Mouse (Mus musculus): ENCODE data around the gene Hjurp. TPM values are rescaled to one million over a fixed set of nuclear protein-coding genes. Genes with fewer than 3 reads are reported as not detected.

Gene Hjurp
- total and polyA plus RNA-seq, 3 experiments: 59.4 to 103 (median 76.3) TPM

DNA sequence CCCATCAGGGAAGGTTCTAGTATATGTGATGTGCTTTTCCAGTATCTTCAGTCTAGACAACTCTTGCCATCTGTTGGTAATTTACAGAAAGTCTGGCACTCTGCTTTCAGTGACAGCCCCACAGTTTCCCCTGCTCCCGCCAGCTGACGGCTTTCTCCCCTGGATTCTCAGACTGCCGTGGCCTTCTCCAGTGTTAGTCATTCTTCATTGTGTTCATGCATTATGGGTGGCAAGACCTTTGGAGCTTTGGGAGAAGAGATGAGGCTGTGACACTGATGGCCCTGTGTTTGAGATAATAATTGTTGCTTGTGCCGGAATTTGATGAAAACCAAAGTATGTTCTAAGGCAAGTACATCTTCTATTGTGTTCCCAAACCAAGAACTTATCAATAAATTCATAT is 58.8 kb downstream of the Hjurp start:
- no peaks in the 10 kb centered on the region for H3K27me3 ChIP-seq (ENCODE audit: control insufficient read depth in 1 of 2, insufficient read depth in 2 of 2, low read length in 2 of 2)
- H3K4me3 ChIP-seq (ENCODE audit: control insufficient read depth in 1 of 2, insufficient read depth in 1 of 2, low read depth in 2 of 2, low read length in 2 of 2): no peak overlapping the region
- no peak overlapping the region for H3K9ac ChIP-seq (ENCODE audit: control insufficient read depth, low read depth, low read length, poor library complexity, severe bottlenecking)
- TF ChIP-seq MAX (IDR thresholded peaks at IDR 0.05; ENCODE audit: low read length) (no peak), TBP (IDR thresholded peaks at IDR 0.05; ENCODE audit: low read depth, low read length) (no peak), MAZ (IDR thresholded peaks at IDR 0.05; ENCODE audit: low read depth, low read length) (no peak), RAD21 (IDR thresholded peaks at IDR 0.05; ENCODE audit: low read depth, low read length) (no peak), ELF1 (IDR thresholded peaks at IDR 0.05; ENCODE audit: low read depth, low read length) (no peak), JUND (IDR thresholded peaks at IDR 0.05; ENCODE audit: low read depth, low read length) (no peak), UBTF (IDR thresholded peaks at IDR 0.05; ENCODE audit: borderline replicate concordance, insufficient read depth, low read depth, low read length) (no peak), HCFC1 (IDR thresholded peaks at IDR 0.05; ENCODE audit: low read depth, low read length) (no peak), MXI1 (IDR thresholded peaks at IDR 0.05; ENCODE audit: low read depth, low read length) (no peak), NELFE (IDR thresholded peaks at IDR 0.05; ENCODE audit: low read depth, low read length) (no peak), ZKSCAN1 (IDR thresholded peaks at IDR 0.05; ENCODE audit: low read depth, low read length) (no peak), ZNF384 (IDR thresholded peaks at IDR 0.05; ENCODE audit: low read depth, low read length) (no peak), USF1 (IDR thresholded peaks at IDR 0.05; ENCODE audit: low read depth, low read length) (no peak), USF2 (IDR thresholded peaks at IDR 0.05; ENCODE audit: borderline replicate concordance in 1 of 2, insufficient read depth in 1 of 2, low read depth in 1 of 2, low read length in 2 of 2) (no peak), ZMIZ1 (IDR thresholded peaks at IDR 0.05; ENCODE audit: low read depth, low read length) (no peak), EP300 (IDR thresholded peaks at IDR 0.05; ENCODE audit: low read depth in 1 of 2, low read length in 2 of 2) (no peak), POLR2AphosphoS5 (IDR thresholded peaks at IDR 0.05; ENCODE audit: borderline replicate concordance, low read depth, low read length) (no peak), MYC (IDR thresholded peaks at IDR 0.05; ENCODE audit: low read depth, low read length) (no peak), TCF12 (IDR thresholded peaks at IDR 0.05; ENCODE audit: low read depth, low read length) (no peak), GATA1 (IDR thresholded peaks at IDR 0.05; ENCODE audit: low read depth, low read length) (no peak)
- peak; percentile 3 for DNase-seq (ENCODE audit: low read depth, low spot score)
- no peaks in the 10 kb centered on the region for H3K4me1 ChIP-seq (ENCODE audit: control insufficient read depth in 1 of 2, insufficient read depth in 2 of 2, low read length in 2 of 2)
- no peaks in the 10 kb centered on the region for H3K79me2 ChIP-seq (ENCODE audit: control insufficient read depth, insufficient read depth, low read length, poor library complexity)
- no peak overlapping the region for H3K27ac ChIP-seq (ENCODE audit: control insufficient read depth, low read depth, low read length)
- no peaks in the 10 kb centered on the region for H3K36me3 ChIP-seq (ENCODE audit: control insufficient read depth in 1 of 2, insufficient read depth in 2 of 2, low read length in 2 of 2)
- no peaks in the 10 kb centered on the region for H3K9me3 ChIP-seq (replicated peaks; ENCODE audit: insufficient read depth, low read length)

DNA sequence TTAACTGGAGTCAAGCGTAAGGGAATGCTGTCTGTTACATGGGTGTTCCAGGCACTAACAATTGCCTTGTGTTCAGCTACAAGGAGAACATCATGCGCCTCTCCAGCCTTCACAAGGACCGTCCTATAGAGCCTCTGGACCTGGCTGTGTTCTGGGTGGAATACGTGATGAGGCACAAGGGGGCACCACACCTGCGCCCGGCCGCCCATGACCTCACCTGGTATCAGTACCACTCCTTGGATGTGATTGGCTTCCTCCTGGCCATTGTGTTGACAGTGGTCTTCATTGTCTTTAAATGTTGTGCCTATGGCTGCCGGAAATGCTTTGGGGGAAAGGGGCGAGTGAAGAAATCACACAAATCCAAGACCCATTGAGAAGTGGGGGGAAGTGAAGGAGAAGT is 59.4 kb downstream of the Hjurp start:
- Histone ChIP-seq H3K4me1 (ENCODE audit: control insufficient read depth in 1 of 2, insufficient read depth in 2 of 2, low read length in 2 of 2) (no peaks in the 10 kb centered on the region), H3K9ac (ENCODE audit: control insufficient read depth, low read depth, low read length, poor library complexity, severe bottlenecking) (no peak overlapping the region), H3K27ac (ENCODE audit: control insufficient read depth, low read depth, low read length) (no peak overlapping the region), H3K9me3 (replicated peaks; ENCODE audit: insufficient read depth, low read length) (no peaks in the 10 kb centered on the region), H3K27me3 (ENCODE audit: control insufficient read depth in 1 of 2, insufficient read depth in 2 of 2, low read length in 2 of 2) (no peaks in the 10 kb centered on the region), H3K4me3 (ENCODE audit: control insufficient read depth in 1 of 2, insufficient read depth in 1 of 2, low read depth in 2 of 2, low read length in 2 of 2) (no peak overlapping the region), H3K36me3 (ENCODE audit: control insufficient read depth in 1 of 2, insufficient read depth in 2 of 2, low read length in 2 of 2) (no peaks in the 10 kb centered on the region), H3K79me2 (ENCODE audit: control insufficient read depth, insufficient read depth, low read length, poor library complexity) (no peaks in the 10 kb centered on the region)
- DNase-seq (ENCODE audit: low read depth, low spot score): peak; percentile 6
- TF ChIP-seq E2F4 (IDR thresholded peaks at IDR 0.05; ENCODE audit: borderline replicate concordance, low read depth, low read length) (no peak), SIN3A (IDR thresholded peaks at IDR 0.05; ENCODE audit: low read length) (no peak), GABPA (IDR thresholded peaks at IDR 0.05; ENCODE audit: low read depth, low read length) (no peak), RCOR1 (IDR thresholded peaks at IDR 0.05; ENCODE audit: low read depth, low read length) (no peak), KAT2A (conservative IDR thresholded peaks at IDR 0.05; ENCODE audit: low read depth, low read length) (no peak), TAL1 (IDR thresholded peaks at IDR 0.05; ENCODE audit: low read length) (no peak), RAD21 (IDR thresholded peaks at IDR 0.05; ENCODE audit: low read depth, low read length) (no peak), ELF1 (IDR thresholded peaks at IDR 0.05; ENCODE audit: low read depth, low read length) (no peak), JUND (IDR thresholded peaks at IDR 0.05; ENCODE audit: low read depth, low read length) (no peak), ZMIZ1 (IDR thresholded peaks at IDR 0.05; ENCODE audit: low read depth, low read length) (no peak), ZKSCAN1 (IDR thresholded peaks at IDR 0.05; ENCODE audit: low read depth, low read length) (no peak), MYC (IDR thresholded peaks at IDR 0.05; ENCODE audit: low read depth, low read length) (no peak)
